Mouse (Mus musculus) urinary bladder, adult 18-20 months (tissue): ENCODE measurements around the gene Rpsa.

Source experiments
- DNase-seq, 2 experiments: peaks; one replicate each; pipeline ENCODE4 v3.0.0; 2022; ENCODE audit warnings: low spot score in 2 of 2, mixed read lengths in 2 of 2

The Rpsa gene

DNA sequence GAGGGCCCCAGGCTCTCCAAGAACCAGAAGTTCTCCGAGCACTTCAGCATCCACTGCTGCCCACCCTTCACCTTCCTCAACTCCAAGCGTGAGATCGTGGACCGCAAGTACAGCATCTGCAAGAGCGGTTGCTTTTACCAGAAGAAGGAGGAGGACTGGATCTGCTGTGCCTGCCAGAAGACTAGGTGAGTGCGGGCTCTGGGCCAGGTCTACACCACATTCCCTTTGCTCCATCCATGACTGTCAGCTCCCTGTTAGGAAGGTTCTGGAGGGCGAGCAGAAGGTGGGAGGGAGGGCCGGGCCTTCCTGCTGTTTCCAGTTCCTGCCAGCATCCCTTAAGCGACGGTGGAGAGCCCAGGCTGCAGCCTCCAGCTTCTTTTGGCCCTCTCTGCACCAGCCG, 40.3 kb downstream of the Rpsa start:
- no peak for DNase-seq

DNA sequence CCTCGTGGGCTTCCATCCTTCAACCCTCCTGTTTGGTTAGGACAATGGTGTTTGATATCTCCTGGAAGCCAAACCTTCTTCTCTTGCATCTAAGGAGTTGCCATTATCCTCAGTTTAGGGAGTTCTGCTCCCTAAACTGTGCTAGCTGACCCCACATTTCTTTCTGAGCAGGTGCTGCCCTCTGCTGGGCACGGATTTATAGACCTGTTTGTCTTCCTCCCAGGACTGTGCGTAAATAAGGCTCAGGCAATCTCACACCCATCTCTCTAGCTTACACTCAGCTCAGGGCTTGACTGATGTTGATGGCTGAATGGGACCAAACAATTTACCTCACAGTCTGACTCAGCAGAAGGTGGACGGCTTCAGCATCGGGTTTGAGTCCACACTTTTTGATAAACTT, 43.8 kb downstream of the Rpsa start:
- peak; percentile 18 to 65 for DNase-seq

DNA sequence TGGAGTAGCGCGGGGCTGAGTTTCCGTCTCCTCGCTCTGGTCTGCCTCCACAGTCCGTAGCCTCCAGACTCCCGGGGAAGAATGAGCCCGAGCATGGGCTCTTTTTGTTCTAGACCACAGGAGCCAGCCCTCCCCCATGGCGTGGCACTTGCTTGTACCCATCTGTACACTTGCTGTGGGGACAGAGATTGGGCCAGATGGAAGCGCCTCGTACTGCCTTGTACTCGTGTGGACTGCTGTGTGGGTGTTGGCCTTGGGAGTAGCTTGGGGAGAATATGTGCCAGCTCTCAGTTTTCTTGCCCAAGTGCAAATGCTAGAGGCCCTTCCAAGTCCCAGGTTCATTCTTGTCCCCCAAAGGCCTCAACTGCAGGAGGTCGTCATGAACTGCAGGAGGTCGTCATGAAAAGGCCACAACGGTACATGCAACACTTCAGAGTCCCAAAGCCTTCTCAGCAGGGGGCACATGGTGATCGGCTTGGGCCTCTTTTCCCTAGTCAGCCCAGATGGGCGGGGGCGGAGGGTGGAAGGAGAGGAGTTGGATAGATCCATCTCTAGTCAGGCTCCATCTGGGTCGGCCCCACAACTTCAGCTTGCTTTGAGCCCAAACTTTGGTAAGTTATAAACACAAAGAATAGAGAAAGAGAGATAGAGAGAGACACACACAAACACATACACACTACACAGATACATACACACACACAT, 47.1 kb downstream of the Rpsa start:
- DNase-seq, result no peak

DNA sequence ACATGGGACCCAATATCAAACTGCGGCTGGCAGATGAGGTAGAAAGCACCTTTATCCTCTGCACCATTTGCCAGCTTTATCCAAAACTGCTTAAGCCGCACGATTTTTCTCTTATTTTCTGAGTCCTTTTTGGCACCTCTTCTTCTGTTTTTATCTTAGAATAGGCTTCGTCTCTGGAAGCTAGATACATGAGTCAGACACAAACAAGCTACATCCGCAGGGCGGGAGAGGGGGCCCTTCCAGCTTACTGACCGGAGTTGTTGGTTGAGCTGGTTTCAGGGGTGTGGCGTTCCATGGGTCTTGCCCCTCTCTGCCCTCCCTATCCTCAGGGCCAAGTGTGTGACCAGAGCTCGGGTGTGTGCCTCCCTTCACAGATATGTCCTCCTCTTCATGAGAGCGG, 51.3 kb downstream of the Rpsa start:
- DNase-seq, result no peak
